Mouse (Mus musculus) heart, postnatal 0 days (tissue): ENCODE data around the gene Gng10. TPM values are rescaled to one million over a fixed set of nuclear protein-coding genes. Genes with fewer than 3 reads are reported as not detected.

Source experiments
- ATAC-seq: fragments of 200-750 bp; cut with Nextera tagmentation; 2 replicates; pipeline ENCODE4 v1.8.0; 2017; ENCODE audit warnings: low read depth, moderate number of reproducible peaks, moderate library complexity; ENCODE audit not compliant: insufficient read depth
- DNase-seq: peaks from one replicate; pipeline ENCODE4 v3.0.0-alpha.2; 2016; ENCODE audit warnings: low spot score
- H3K27ac ChIP-seq: fragments of 300-500 bp; sonication (generic); 2 replicates; pipeline ENCODE4 v1.5.1; 2014; ENCODE audit warnings: low read depth, mild to moderate bottlenecking
- H3K27me3 ChIP-seq: fragments of 300-500 bp; sonication (generic); 2 replicates; pipeline ENCODE4 v1.6.1; 2014; ENCODE audit warnings: low read length, mixed read lengths; ENCODE audit not compliant: control insufficient read depth, insufficient read depth
- H3K36me3 ChIP-seq: fragments of 300-500 bp; sonication (generic); replicated peaks from 2 replicates; pipeline ENCODE4 v1.6.1; 2014; ENCODE audit warnings: low read length, mixed read lengths; ENCODE audit not compliant: control insufficient read depth, insufficient read depth
- H3K4me1 ChIP-seq: fragments of 300-500 bp; sonication (generic); 2 replicates; pipeline ENCODE4 v1.6.1; 2014; ENCODE audit warnings: antibody characterized with exemption; ENCODE audit not compliant: control insufficient read depth, insufficient read depth
- H3K4me2 ChIP-seq: fragments of 300-500 bp; sonication (generic); 2 replicates; pipeline ENCODE4 v1.6.1; 2014; ENCODE audit warnings: low read depth, mild to moderate bottlenecking, low read length, moderate library complexity
- H3K4me3 ChIP-seq: fragments of 300-500 bp; sonication (generic); 2 replicates; pipeline ENCODE4 v1.5.1; 2014; ENCODE audit warnings: low read depth, low read length
- H3K9ac ChIP-seq: fragments of 300-500 bp; sonication (generic); replicated peaks from 2 replicates; pipeline ENCODE4 v1.6.1; 2014; ENCODE audit warnings: low read depth, low read length, mixed read lengths
- H3K9me3 ChIP-seq: fragments of 300-500 bp; sonication (generic); replicated peaks from 2 replicates; pipeline ENCODE4 v1.6.1; 2016; ENCODE audit warnings: low read length; ENCODE audit not compliant: control insufficient read depth
- CTCF ChIP-seq: IDR thresholded peaks from 2 replicates; pipeline ENCODE4 v1.5.1; 2016; ENCODE audit warnings: antibody characterized with exemption, control low read depth, low read depth
- EP300 ChIP-seq: IDR thresholded peaks from 2 replicates; pipeline ENCODE4 v1.6.1; 2016; ENCODE audit warnings: antibody characterized with exemption, low read depth
- WGBS: fragments of 180-500 bp; shearing (Covaris S2); extraction: QIAGEN DNeasy Blood & Tissue Kit; methylation state at CpG from one replicate; pipeline ENCODE4 v1.1.7; 2014; 5-methylcytosine and 5-hydroxymethylcytosine counted together
- polyA plus RNA-seq: library from polyadenylated mRNA; unstranded; fragments of >200 nt; fragmentation: Nextera tagmentation; extraction: Ambion mirVana; gene quantifications from 2 replicates; pipeline ENCODE4 v1.2.1, GENCODE M21; 2015
- total RNA-seq: library from RNA; depleted of rRNA; stranded (reverse); fragments of >200 nt; gene quantifications from 2 replicates; pipeline ENCODE4 v1.2.3, GENCODE M21; 2014; ENCODE audit warnings: low replicate concordance

The Gng10 gene
- total and polyA plus RNA-seq, 2 experiments from 2014 or later: 34.2 to 41.3 TPM

DNA sequence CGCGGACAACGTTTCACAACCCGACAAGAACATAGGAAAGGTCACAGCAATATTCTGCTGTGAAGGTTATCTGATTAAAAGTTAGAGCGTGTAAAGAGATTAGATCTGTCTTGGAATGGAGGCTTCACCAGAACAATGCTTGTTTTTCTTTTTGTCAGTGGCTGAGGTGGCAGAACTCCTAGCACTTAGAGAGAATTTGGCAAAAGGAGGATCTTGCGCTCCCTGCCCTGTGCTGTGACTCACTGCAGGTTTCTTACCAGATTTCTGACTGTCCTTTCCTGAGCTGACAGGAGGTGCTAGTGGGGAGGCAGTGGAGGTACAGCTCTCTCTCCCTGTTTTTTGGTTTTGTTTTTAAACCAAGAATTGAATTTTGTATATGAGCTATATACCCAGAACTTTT is 27.9 kb upstream of the Gng10 start:
- Histone ChIP-seq H3K27ac (no peak overlapping the region), H3K27me3 (no peaks in the 10 kb centered on the region), H3K4me2 (no peak overlapping the region), H3K9me3 (no peaks in the 10 kb centered on the region), H3K4me3 (no peak overlapping the region), H3K9ac (no peak overlapping the region), H3K36me3 (no peaks in the 10 kb centered on the region), H3K4me1 (peaks cover 40% of the 10 kb centered on the region)
- TF ChIP-seq EP300 (no peak), CTCF (no peak)
- no peak for ATAC-seq
- DNase-seq: no peak
- 76% methylated on average over 6 of the region's 6 CpGs for WGBS

DNA sequence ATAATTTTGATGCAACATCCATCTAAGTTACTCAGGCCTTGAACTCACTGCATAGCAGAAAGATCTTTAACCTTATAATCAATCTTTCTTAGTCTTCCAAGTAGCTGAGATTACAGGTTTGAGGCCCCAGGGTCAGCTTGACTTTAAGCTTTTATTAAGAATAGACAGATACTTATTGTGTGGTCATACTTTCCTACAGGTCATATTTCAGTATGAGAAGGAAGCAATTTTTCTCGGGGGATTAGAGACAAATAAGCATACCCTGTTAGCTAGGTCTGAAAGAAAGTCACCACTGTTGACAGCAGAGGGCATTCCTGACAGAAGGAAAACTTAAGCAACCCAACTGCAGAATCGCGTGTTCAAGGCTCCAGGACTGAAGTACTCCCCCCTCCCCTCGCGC is 26.9 kb upstream of the Gng10 start:
- 79% methylated on average over 5 of the region's 5 CpGs for WGBS
- no peaks in the 10 kb centered on the region for H3K27me3 ChIP-seq
- no peaks in the 10 kb centered on the region for H3K36me3 ChIP-seq

DNA sequence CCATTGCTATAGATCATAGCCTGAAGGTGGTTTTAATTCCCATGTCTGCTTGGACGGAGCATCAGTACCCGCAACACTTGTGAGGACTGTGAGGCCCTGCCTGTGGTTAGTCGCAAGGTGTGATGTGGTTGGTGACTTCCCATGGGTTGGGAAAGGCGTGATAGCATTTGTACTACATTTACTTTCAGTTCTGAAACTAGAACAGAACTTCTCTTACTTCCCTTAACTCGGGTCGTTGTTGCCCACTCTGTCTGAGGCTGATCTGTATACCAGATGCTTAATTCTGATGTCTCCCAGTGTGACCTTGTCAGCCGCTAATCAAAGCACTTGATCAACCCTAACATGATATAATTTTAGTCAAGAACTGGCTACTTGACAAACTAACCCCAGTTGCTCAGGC is 25.7 kb upstream of the Gng10 start:
- H3K27ac ChIP-seq: no peak overlapping the region
- no peak overlapping the region for H3K4me2 ChIP-seq
- no peaks in the 10 kb centered on the region for H3K9me3 ChIP-seq
- WGBS: 89% methylated on average over 7 of the region's 7 CpGs
- DNase-seq: no peak
- H3K4me3 ChIP-seq: no peak overlapping the region
- H3K36me3 ChIP-seq: no peaks in the 10 kb centered on the region
- H3K27me3 ChIP-seq: no peaks in the 10 kb centered on the region
- H3K4me1 ChIP-seq: peaks cover 39% of the 10 kb centered on the region
- no peak overlapping the region; the same call in 1 of the 2 replicates for H3K9ac ChIP-seq
- ATAC-seq: no peak
- TF ChIP-seq CTCF (no peak), EP300 (no peak)

More for the DNA sequence above, 26.9 kb upstream of the Gng10 start:
- Histone ChIP-seq H3K27ac (no peak overlapping the region), H3K4me1 (peaks cover 40% of the 10 kb centered on the region), H3K9ac (no peak overlapping the region), H3K4me3 (no peak overlapping the region), H3K4me2 (no peak overlapping the region), H3K9me3 (no peaks in the 10 kb centered on the region)
- TF ChIP-seq EP300 (no peak), CTCF (no peak)
- DNase-seq: no peak
- no peak for ATAC-seq

DNA sequence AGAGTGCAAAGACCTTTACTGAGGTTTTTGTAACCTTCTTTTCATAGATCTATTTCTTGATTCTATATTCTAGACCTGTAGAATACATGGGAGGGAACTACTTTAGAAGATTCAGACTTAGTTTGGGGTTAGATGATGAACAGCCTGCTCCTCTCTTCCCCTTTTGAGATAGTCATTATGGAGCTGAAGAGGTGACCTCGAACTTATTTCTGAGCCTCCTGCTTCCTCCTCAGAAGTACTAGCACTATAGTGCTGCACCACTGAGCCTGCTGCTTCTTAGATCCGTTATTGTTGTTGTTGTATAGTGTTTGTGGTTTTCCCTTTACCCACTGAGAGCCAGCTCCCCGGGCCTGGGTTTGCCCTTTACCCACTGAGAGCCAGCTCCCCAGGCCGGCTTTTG is 25.2 kb upstream of the Gng10 start:
- no peak overlapping the region for H3K4me3 ChIP-seq
- H3K4me2 ChIP-seq: no peak overlapping the region
- no peak overlapping the region; the same call in 1 of the 2 replicates for H3K9ac ChIP-seq
- H3K36me3 ChIP-seq: no peaks in the 10 kb centered on the region
- no peak overlapping the region for H3K27ac ChIP-seq
- ATAC-seq: no peak
- 75% methylated on average over 4 of the region's 4 CpGs for WGBS
- peaks cover 34% of the 10 kb centered on the region for H3K4me1 ChIP-seq
- no peaks in the 10 kb centered on the region for H3K27me3 ChIP-seq
- DNase-seq: no peak
- H3K9me3 ChIP-seq: no peaks in the 10 kb centered on the region
- TF ChIP-seq CTCF (no peak), EP300 (no peak)

DNA sequence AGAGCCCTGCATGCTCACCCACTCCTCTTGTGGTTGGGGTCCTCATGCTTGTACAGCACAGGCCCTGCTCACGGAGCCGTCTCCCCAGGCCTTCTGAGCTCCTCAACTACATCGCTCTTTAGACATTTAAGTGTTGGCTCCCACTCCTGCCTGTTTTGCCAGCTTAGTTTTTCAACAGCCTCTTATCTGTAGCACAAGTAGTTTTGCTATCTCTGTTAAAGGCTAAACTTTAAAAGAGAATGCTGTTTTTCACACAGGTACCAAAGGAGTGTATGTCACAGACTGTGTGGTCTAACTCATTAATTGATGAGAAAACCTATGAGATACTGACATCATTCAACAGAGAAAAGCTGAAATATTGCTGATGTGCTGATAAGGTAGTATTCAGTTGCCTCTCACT is 23.4 kb upstream of the Gng10 start:
- Histone ChIP-seq H3K27me3 (no peaks in the 10 kb centered on the region), H3K9ac (no peak overlapping the region), H3K36me3 (no peaks in the 10 kb centered on the region), H3K9me3 (no peaks in the 10 kb centered on the region), H3K4me3 (no peak overlapping the region), H3K4me2 (no peak overlapping the region), H3K27ac (no peak overlapping the region), H3K4me1 (peaks cover 17% of the 10 kb centered on the region)
- no peak for TF ChIP-seq CTCF
- TF ChIP-seq EP300: no peak
- DNase-seq (no peak), ATAC-seq (no peak)
- 22% methylated on average over 3 of the region's 3 CpGs for WGBS

DNA sequence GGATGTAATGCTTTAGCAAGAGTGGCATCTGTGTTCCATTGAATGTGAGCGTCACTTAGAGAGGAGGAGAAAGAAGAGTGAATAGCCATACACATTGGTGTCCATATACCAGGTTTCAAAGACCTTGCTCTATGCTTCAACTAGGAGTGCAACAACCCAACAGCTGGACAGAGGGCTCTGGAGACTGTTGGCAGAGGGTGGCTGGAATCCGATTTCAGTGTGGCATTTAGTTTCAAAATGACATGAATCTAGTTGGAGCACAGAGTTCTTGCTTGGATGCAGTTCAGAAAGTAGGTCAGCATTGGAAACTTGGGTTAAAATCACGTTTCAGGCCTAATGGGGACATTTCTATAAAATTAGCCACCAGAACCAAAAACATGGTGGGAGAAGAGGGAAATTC is 19.7 kb upstream of the Gng10 start:
- no peaks in the 10 kb centered on the region for H3K27me3 ChIP-seq
- peaks cover 20% of the 10 kb centered on the region for H3K36me3 ChIP-seq
- H3K4me1 ChIP-seq: peaks cover 12% of the 10 kb centered on the region
- DNase-seq: no peak
- 79% methylated on average over 3 of the region's 3 CpGs for WGBS
- no peak overlapping the region for H3K4me2 ChIP-seq
- TF ChIP-seq EP300 (no peak), CTCF (no peak)
- no peak for ATAC-seq
- H3K9ac ChIP-seq: no peak overlapping the region
- no peaks in the 10 kb centered on the region for H3K9me3 ChIP-seq
- no peak overlapping the region for H3K27ac ChIP-seq
- H3K4me3 ChIP-seq: no peak overlapping the region
